Mouse (Mus musculus) midbrain, embryonic 11.5 days (tissue): ENCODE measurements at regions not wholly inside any gene's neighbourhood (a gene's known extent, or its start where the extent isn't known, plus 50 kb on each side); places are given as distances from the start of the nearest gene placed in this dataset.

Experiments
- ATAC-seq: fragments of 200-750 bp; cut with Nextera tagmentation; 2 replicates; pipeline ENCODE4 v1.8.0; 2017; ENCODE audit warnings: moderate TSS enrichment, moderate library complexity; ENCODE audit not compliant: low FRiP score
- DNase-seq: peaks from one replicate; pipeline ENCODE4 v3.0.0; 2015; ENCODE audit warnings: low spot score; ENCODE audit errors: missing footprints
- H3K27ac ChIP-seq: fragments of 300-500 bp; sonication (generic); 2 replicates; pipeline ENCODE4 v1.5.1; 2014; ENCODE audit warnings: low read depth, low read length
- H3K27me3 ChIP-seq: fragments of 300-500 bp; sonication (generic); 2 replicates; pipeline ENCODE4 v1.6.1; 2014; ENCODE audit warnings: mild to moderate bottlenecking, low read length, moderate library complexity, mixed read lengths; ENCODE audit not compliant: control insufficient read depth, insufficient read depth
- H3K36me3 ChIP-seq: fragments of 300-500 bp; sonication (generic); 2 replicates; pipeline ENCODE4 v1.6.1; 2014; ENCODE audit warnings: mild to moderate bottlenecking, low read length, moderate library complexity, mixed read lengths; ENCODE audit not compliant: control insufficient read depth, insufficient read depth
- H3K4me1 ChIP-seq: fragments of 300-500 bp; sonication (generic); 2 replicates; pipeline ENCODE4 v1.6.1; 2014; ENCODE audit warnings: low read length; ENCODE audit not compliant: control insufficient read depth, insufficient read depth
- H3K4me2 ChIP-seq: fragments of 300-500 bp; sonication (generic); 2 replicates; pipeline ENCODE4 v1.6.1; 2014; ENCODE audit warnings: mild to moderate bottlenecking, moderate library complexity
- H3K4me3 ChIP-seq: fragments of 300-500 bp; sonication (generic); 2 replicates; pipeline ENCODE4 v1.5.1; 2014; ENCODE audit warnings: low read depth, low read length
- H3K9ac ChIP-seq: fragments of 300-500 bp; sonication (generic); 2 replicates; pipeline ENCODE4 v1.6.1; 2014; ENCODE audit warnings: low read length
- H3K9me3 ChIP-seq: fragments of 300-500 bp; sonication (generic); 2 replicates; pipeline ENCODE4 v1.6.1; 2016; ENCODE audit warnings: low read length; ENCODE audit not compliant: control insufficient read depth
- WGBS: fragments of 180-500 bp; shearing (Covaris S2); extraction: QIAGEN DNeasy Blood & Tissue Kit; methylation state at CpG from one replicate; pipeline ENCODE4 v1.1.7; 2014; 5-methylcytosine and 5-hydroxymethylcytosine counted together

DNA sequence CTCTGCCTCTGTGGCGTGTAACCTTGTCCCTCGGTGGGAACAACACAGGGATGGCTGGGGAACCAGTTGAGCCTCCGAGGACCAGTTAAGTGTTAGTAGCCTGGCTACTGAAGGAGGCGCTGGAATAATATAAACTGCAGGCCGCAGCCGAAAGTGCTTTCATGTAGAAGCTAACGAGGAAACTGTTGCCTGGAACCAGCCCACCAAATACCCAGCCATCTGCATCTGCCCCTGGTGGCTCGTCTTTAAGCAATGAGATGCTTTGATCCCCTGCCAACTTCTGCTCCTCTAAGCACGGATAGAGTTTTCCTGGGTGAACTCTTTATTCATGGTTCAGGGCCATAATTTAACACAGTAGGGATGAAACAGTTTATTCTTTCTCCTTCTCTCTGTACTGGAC is 137.2 kb upstream of the Prok2 start:
- DNase-seq, result peak; percentile 86
- H3K4me1 ChIP-seq, result peaks cover 2% of the 10 kb centered on the region; the same call in 1 of the 2 replicates
- no peak for ATAC-seq
- no peak overlapping the region for H3K4me2 ChIP-seq
- no peaks in the 10 kb centered on the region for H3K9me3 ChIP-seq
- no peak overlapping the region for H3K9ac ChIP-seq
- H3K27me3 ChIP-seq, result no peaks in the 10 kb centered on the region; the same call in 1 of the 2 replicates
- 58% methylated on average over 9 of the region's 9 CpGs for WGBS
- H3K27ac ChIP-seq, result no peak overlapping the region
- H3K4me3 ChIP-seq, result no peak overlapping the region
- no peaks in the 10 kb centered on the region for H3K36me3 ChIP-seq

DNA sequence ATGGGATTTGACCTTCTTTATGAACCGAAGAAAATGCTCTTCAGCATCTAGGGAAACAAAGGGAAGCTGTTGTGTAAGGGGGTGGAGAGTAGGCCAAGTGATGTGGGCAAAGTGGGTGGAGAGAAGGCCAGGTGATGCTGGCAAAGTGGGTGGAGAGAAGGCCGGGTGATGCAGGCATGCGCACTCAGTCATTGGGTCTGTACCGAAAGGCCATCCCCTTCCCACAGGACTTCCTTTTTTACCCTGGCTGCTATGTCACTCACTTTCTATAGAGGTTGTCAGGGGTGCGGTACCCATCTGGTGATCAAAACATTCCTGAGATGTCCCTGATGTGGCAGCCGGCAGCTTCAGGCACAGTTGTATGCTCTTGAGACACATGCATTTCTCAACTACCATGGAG is 131.2 kb upstream of the Prok2 start:
- peak; percentile 10 for DNase-seq
- H3K27me3 ChIP-seq, result no peaks in the 10 kb centered on the region; the same call in 1 of the 2 replicates
- 84% methylated on average over 6 of the region's 6 CpGs for WGBS

DNA sequence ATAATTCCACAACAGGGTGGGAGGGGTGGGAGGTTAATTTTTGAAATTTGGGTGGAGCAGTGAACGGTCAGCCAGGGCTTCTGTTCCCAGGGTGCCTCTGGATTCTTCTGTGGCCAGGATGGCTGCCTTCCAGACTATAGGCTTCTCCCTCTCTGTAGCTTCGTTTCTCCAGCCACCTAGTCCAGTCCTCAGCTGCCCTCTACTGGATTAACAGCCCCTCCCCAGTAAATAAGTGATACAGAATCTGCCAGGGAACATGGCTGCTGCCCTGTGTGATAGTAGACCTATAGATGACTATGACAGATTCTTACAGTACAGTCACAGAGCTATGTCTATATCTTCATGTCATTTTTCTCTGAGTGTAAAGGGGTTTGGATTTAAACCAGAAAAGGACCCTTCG is 127.5 kb upstream of the Prok2 start:
- Histone ChIP-seq H3K27me3 (no peaks in the 10 kb centered on the region), H3K4me3 (no peak overlapping the region), H3K4me2 (no peak overlapping the region), H3K9me3 (no peaks in the 10 kb centered on the region), H3K36me3 (no peaks in the 10 kb centered on the region), H3K4me1 (no peaks in the 10 kb centered on the region), H3K9ac (no peak overlapping the region), H3K27ac (no peak overlapping the region)
- WGBS, result 44% methylated on average over 3 of the region's 3 CpGs
- no peak for ATAC-seq
- peak; percentile 75 for DNase-seq

More for the DNA sequence above, 131.2 kb upstream of the Prok2 start:
- Histone ChIP-seq H3K9me3 (no peaks in the 10 kb centered on the region), H3K36me3 (no peaks in the 10 kb centered on the region), H3K9ac (no peak overlapping the region), H3K4me2 (no peak overlapping the region), H3K27ac (no peak overlapping the region), H3K4me1 (no peaks in the 10 kb centered on the region), H3K4me3 (no peak overlapping the region)
- no peak for ATAC-seq

DNA sequence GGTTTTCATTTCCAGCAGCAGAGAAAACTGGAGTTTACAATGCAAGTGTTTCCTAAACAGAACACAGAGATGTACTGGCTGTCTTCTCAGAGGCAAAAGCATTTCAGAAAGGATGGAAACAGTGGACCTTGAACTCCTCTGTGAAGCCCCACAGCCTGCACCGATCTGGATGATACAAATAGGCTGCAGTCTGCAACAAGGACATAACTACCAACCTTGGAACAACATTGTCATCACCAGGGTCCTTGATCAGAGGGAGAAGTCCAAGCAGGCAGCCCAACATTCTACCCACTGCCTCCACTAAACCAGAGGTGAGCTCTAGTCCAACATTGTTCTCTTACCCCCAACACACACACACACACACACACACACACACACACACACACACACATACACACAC is 124.5 kb upstream of the Prok2 start:
- no peak overlapping the region for H3K9ac ChIP-seq
- no peaks in the 10 kb centered on the region for H3K27me3 ChIP-seq
- H3K4me3 ChIP-seq, result no peak overlapping the region
- DNase-seq (no peak), ATAC-seq (no peak)
- no peaks in the 10 kb centered on the region for H3K36me3 ChIP-seq
- H3K27ac ChIP-seq, result no peak overlapping the region
- no peaks in the 10 kb centered on the region for H3K9me3 ChIP-seq
- WGBS, result 77% methylated on average over 1 of the region's 1 CpGs
- H3K4me2 ChIP-seq, result no peak overlapping the region
- no peaks in the 10 kb centered on the region; the same call in 1 of the 2 replicates for H3K4me1 ChIP-seq

DNA sequence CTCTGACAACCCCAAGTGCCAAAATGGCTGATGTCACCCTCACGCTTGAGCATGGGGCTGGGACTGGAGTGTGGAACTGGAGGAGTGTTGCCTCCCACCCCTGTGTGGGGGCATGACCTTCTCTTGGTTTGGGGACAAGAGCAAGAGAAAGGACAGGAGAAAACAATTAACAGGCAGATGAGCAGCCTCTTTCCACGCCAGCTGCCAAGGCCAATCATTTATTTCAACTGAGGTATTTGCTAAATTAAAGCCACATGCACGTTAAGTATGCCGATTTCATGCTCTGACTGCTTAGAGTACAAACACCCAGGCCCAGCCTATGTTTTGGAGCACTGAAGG is 119.3 kb upstream of the Prok2 start:
- H3K9me3 ChIP-seq, result no peaks in the 10 kb centered on the region
- no peak overlapping the region for H3K4me3 ChIP-seq
- DNase-seq (no peak), ATAC-seq (peak; percentile 68)
- no peak overlapping the region for H3K4me2 ChIP-seq
- no peaks in the 10 kb centered on the region for H3K36me3 ChIP-seq
- H3K9ac ChIP-seq, result no peak overlapping the region
- H3K4me1 ChIP-seq, result peaks cover 11% of the 10 kb centered on the region
- no peaks in the 10 kb centered on the region for H3K27me3 ChIP-seq
- WGBS, result 38% methylated on average over 4 of the region's 4 CpGs
- H3K27ac ChIP-seq, result no peak overlapping the region

DNA sequence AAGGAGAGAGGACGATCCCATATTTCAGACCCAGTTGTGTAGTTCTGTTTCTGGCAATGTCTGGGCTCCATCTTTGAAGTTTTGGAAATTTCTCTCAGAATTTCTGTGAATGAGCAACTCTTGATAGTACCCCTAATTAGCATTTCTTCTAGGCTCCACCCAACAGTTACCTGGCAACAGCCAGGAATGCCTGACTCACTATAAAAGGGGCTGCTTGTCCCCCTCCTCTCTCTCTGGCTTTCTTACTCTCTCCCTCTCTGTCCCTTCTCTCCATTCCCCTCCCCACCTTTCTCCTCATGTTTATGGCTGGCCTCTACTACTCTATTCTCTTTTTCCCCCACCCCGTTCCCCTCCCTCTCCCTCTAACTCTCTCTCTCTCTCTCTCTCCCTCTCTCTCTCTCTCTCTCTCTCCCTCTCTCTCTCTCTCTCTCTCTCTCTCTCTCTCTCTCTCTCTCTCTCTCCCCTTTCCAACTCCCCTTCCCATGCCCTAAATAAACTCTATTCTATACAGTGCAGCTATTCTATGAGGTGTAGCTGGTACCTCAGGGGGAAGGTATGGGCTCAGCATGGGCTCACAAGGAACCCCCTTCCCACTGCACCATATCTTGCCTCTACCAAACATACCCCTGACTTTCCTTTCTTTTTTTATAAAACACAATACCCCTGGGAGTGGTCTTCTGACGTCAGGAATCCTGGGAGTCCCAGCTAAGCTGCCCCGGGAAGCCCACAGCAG is 118.7 kb upstream of the Prok2 start:
- H3K27me3 ChIP-seq, result no peaks in the 10 kb centered on the region
- DNase-seq (peak; percentile 87), ATAC-seq (peak; percentile 83)
- no peaks in the 10 kb centered on the region for H3K9me3 ChIP-seq
- H3K9ac ChIP-seq, result no peak overlapping the region
- 27% methylated on average over 4 of the region's 4 CpGs for WGBS
- H3K27ac ChIP-seq, result no peak overlapping the region
- no peak overlapping the region for H3K4me3 ChIP-seq
- peaks cover 11% of the 10 kb centered on the region for H3K4me1 ChIP-seq
- H3K36me3 ChIP-seq, result no peaks in the 10 kb centered on the region
- H3K4me2 ChIP-seq, result no peak overlapping the region

DNA sequence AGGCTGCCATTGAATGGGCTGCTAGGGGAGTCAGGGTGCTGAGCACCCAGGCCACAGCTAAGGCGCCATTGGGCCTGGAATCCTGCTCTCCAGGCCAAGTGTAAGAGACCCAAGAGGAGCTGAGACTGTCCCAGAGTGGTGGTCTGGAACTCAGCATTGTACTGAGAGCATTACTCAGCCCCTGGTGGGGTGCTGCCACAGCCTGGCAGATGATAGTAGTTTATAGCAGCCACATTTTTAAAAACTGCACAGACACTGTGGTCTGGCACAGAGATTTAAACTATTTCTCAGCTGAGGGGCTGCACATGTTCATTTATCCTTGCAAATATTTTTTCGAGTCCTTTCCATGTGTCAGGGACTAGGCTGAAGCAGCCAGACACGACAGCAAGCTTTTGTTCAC is 117.3 kb upstream of the Prok2 start:
- no peaks in the 10 kb centered on the region for H3K9me3 ChIP-seq
- H3K4me2 ChIP-seq, result no peak overlapping the region
- no peak overlapping the region for H3K9ac ChIP-seq
- no peak overlapping the region for H3K27ac ChIP-seq
- 62% methylated on average over 3 of the region's 3 CpGs for WGBS
- ATAC-seq, result no peak
- no peak for DNase-seq
- H3K36me3 ChIP-seq, result no peaks in the 10 kb centered on the region
- peaks cover 11% of the 10 kb centered on the region for H3K4me1 ChIP-seq
- no peak overlapping the region for H3K4me3 ChIP-seq
- no peaks in the 10 kb centered on the region for H3K27me3 ChIP-seq

DNA sequence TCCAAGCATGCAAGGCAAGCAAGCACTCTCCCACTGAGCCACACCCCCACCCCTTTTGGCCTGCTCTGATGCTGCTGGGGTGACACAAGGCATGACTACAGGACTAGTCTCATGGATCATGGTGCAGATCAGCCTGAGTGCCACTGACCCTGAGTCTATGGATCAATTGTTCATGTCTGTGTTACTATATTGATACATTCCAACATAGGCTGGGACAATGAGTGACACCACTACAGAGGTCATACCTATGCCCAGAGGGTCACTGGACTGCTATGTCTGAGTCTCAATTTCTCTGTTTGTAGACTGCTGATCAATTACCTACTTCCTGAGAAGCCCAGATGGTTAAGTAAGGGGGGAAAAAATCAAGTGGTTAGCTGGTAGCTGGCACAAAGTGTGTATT is 116.5 kb upstream of the Prok2 start:
- Histone ChIP-seq H3K4me2 (no peak overlapping the region), H3K36me3 (no peaks in the 10 kb centered on the region), H3K4me1 (peaks cover 11% of the 10 kb centered on the region), H3K27ac (no peak overlapping the region), H3K9me3 (no peaks in the 10 kb centered on the region), H3K4me3 (no peak overlapping the region), H3K9ac (no peak overlapping the region), H3K27me3 (no peaks in the 10 kb centered on the region)
- no peak for ATAC-seq
- DNase-seq, result no peak

DNA sequence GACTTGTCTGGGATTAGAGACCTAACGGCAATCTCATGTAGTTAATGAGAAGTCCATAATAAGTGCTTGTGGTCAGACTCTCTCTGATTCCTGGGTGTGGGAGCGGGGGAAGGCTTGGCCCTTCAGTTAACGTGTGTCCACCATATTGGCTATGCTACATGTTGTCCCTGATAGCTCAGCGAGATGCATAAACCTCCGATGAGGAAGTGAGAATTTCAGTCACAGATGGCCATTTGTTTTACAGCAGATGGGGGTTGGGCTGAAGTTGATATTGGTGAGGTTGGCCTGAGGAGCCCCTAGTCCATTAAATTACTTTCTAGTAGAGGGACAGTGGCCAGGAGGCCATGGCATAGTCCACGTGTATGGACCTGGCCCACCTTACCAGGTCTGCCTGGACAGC is 114.6 kb upstream of the Prok2 start:
- ATAC-seq (no peak), DNase-seq (no peak)
- H3K4me1 ChIP-seq, result peaks cover 11% of the 10 kb centered on the region
- no peak overlapping the region for H3K27ac ChIP-seq
- H3K9ac ChIP-seq, result no peak overlapping the region
- no peaks in the 10 kb centered on the region for H3K36me3 ChIP-seq
- no peak overlapping the region for H3K4me3 ChIP-seq
- H3K4me2 ChIP-seq, result no peak overlapping the region
- no peaks in the 10 kb centered on the region for H3K9me3 ChIP-seq
- no peaks in the 10 kb centered on the region for H3K27me3 ChIP-seq
- 95% methylated on average over 6 of the region's 6 CpGs for WGBS
